Mouse (Mus musculus) heart, postnatal 36 days (tissue): ENCODE measurements at regions not wholly inside any gene's neighbourhood (a gene's known extent, or its start where the extent isn't known, plus 50 kb on each side); places are given as distances from the start of the nearest gene placed in this dataset.

Source experiments
- DNase-seq, 2 experiments: peaks; one replicate each; pipeline ENCODE4 v3.0.0; 2021 to 2022
- intact Hi-C: fragments of 180-260 bp; cut with DNase I; formaldehyde crosslinking; loops from one replicate; pipeline ENCODE4 v1.15.1; 2025

DNA sequence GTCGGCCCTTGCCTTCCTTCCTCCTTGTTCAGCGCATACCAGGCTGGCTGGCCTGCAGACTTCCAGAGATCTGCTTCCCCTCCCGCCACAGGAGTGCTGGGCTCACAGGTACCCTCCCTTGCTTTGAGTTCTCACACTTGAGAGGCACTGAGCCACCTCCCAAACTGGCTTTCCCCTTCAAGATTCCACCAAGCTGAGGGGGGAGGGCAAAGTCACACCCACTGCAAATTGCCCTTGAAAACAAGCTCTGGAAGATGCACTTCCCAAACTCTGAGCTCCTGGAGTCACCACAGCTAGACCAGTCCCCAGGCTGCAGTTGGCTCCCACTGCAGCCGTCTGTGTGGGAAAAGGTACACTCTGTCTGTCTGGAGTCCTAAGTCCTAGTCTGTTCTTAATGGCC lies 142.1 kb upstream of the Slc22a12 start:
- no peak for DNase-seq
- intact Hi-C loops = no loop called here

DNA sequence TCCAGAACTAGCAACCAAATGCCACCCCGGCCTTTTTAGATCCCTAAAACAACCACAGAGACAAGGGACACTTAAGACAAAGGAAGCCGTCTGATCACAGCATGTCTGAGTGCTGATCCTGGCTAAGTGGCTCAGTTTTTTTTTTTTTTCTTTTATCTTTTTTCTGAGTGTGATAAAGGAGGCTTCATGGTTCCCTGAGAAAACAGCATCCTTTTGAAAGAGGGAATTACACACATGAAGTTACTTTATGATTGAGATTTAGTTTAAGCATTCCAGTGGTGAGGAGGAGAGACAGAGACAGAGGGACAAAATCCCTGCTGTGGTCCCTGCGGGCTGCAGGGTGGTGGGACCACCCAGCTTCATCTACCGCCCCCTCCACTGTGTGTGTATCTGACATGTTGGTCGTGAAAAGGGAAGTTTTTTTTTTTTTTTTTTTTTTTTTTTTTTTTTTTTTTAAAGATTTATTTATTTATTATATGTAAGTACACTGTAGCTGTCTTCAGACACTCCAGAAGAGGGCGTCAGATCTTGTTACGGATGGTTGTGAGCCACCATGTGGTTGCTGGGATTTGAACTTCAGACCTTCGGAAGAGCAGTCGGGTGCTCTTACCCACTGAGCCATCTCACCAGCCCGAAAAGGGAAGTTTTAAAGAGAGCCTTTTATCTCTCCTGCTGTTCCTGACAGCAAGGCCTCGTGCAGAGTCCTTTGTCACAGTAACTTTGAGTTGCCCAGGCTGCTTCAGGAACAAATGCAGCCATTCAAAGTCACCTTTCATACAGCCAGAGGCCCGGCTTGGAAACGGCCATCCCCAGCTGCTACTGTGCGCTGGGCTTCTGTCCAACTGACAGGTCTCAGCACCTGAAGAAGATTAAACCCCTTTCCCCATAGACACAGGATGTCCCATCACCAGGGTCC lies 136.8 kb upstream of the Slc22a12 start:
- DNase-seq = no peak
- intact Hi-C loops = no loop called here

DNA sequence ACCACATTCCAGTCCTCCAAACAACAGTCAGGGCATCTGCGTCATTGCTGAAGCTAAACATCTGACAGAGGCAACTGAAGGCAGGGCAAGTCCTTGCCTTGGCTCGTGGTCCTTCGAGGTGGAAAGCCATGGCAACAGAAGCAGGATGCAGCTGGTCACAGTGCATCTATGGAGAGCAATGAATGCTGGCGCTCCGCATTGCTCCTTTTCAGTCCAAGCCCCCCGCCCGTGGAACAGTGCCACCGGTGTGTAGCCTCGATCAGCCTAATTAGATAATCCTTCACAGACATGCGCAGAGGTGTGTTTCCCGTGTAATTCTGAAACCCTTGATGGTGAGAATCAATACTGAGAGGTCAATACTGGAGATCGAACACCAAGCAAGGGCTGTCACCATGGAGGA lies 134.7 kb upstream of the Slc22a12 start:
- intact Hi-C loops = no loop called here
- DNase-seq = no peak

DNA sequence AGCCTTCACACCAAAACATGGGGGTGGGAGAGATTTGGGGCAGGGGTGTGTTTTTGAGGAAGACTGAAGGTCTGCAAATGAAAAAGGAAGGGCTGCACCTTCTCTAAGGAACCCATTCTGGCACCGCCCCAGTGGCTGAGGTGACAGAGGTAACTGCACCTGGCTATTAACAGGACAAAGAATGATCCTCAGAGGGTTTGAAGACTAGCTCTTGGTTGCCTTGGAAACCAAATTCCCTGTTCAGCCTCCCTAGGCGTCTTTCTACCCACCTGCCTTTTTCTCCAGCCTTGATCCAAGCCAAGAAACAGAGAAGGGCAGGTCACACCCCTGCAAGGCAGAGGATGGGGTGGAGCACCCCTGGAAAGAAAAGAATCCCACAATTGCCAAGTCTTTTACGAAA lies 132.8 kb upstream of the Slc22a12 start:
- no peak for DNase-seq
- intact Hi-C loops = no loop called here

DNA sequence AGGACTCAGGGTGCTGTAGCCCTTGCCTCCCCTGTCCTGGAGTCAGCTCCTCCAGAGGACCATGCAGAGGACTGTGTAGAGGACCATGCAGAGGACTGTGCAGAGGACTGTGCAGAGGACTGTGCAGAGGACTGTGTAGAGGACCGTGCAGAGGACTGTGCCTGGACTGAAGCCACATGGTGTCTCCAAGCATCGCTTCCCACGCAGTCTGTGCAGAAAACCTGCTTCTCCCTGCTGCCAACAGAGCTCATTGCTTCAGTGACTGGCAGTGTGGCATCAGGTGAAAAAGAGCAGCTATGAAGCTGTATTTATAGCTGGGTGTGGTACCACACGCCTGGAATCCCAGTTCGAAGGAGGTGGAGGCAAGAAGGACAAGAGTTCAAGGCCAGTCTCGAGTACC lies 128.9 kb upstream of the Slc22a12 start:
- no peak for DNase-seq
- intact Hi-C loops = no loop called here

DNA sequence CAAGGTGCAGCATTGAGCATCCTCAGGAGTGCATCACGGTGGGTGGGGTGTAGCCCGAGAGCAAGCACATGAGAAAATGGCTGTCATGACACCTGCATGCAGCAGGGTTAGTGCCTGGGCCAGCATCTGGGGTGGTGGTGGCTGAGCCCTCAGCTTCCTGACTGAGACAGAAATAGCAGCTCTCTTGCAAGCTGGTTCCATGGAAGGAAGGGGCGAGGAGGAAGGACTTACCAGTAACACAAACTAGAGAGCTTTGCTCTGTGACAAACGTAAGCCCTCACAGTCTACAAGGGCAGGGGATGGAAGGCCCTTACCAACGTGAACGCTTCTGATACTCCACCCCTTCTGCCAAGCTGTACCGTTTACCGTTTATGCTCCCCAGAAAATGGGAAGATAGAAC lies 127.0 kb upstream of the Slc22a12 start:
- DNase-seq = no peak
- intact Hi-C loops = no loop called here

DNA sequence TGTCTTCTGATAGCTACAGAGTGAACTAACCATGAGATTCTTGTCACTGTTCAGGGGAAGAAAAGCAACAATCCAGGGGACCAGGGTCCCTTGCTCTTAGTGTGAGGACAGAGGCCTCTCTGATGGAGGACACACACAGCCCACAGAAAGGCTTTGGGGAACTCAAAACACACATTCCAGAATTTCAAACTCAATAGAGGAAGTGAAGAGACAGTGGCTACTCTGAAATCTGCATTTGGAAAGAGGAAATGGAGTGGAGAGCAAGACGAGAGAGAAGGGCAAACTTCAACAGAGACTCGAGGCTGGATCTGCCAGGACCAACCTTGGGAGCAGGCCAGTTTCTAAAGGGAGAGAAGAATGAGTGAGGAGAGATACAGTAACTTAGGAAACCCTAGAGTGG lies 125.7 kb upstream of the Slc22a12 start:
- intact Hi-C loops = no loop called here
- DNase-seq = no peak

DNA sequence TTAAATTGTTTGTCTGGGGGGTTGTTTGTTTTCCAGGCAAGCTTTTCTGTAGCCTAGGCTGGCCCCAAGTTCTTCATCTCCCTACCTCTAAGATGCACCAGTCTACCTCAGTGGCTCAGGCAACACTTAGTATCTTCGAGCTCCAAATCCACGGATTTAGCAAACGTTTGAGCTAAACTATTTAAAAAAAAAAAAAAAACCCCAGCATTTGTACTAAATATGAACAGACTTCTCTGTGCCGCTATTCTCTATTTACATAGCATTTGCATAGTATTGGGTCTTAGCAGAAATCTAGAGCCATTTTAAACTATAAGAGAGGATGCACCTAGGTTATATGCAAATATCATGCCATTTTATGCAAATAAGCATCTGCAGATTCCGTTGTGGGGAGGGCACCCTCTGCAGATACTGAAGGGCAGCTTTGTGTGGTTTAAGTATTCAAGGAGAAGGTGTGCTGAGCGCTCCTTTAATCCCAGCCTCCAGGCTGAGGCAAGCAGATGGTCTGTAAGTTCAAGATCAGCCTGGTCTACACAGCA lies 123.4 kb upstream of the Slc22a12 start:
- no peak for DNase-seq
- intact Hi-C loops = no loop called here

DNA sequence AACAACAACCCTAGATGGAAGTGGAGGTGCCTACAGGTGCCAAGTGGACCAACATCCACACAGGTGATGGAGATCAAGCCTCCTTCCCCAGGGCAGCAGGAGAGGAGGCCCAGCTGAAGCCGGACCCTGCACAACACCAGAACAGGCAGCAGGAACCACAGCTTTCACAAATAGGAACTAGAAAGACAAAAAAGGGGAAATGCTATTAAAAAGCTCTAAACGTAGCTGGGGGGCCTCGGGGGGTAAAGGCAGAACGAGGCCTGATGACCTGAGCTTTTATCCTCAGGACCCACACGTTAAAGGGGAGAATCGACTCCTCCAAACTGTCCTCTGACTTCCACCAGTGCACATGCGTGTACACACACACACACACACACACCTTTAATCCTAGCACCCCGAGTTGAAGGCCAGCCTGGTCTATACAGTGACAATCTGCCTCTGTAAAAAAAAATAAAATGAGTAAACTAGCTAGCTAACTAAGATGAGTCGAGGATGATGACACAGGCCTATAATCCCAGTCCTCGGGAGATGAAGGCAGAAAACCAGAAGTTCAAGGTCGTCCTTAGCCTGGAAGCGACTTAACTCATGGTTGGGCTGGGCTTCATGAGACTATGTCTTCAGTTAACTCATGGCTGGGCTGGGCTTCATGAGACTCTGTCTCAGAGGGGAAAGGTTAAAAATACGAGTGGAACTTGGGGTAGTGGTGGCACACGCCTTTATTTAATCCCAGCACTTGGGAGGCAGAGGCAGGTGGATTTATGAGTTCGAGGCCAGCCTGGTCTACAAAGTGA lies 122.6 kb upstream of the Slc22a12 start:
- intact Hi-C loops = no loop called here
- DNase-seq = no peak

DNA sequence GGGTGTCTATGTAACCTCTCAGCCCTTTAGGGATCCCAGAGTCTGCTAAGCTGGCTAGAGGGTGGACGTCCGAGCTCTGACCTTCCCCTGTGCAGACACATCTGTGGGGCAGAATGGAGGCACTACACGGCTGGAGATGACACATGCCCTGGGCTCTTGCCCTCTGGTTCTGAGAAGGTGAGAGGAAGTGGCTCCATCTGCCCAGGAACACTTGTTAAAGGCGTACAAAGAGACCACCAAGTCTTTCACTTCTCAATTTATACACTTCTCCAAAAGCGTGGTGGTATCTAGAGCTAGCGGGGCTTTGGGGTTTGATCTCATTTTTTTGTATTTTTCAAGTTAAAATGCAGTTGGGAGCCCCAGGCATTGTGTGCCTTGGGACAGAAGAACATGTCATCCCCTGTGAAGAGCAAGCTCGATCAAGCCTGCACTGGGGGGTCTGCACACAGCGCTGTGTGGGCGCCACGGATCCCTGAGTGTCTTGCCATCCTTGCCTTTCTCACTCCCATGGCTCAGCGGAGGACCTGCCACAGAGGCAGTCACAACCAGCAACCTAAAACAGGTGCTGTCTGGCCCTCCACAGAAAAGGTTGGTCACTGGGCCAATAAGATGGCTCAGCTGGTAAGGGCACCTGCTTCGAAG lies 121.6 kb upstream of the Slc22a12 start:
- intact Hi-C loops = loop anchor here (5.0 kb wide), 1 partner anchor 87 kb away; no protein-coding TSS in a partner anchor
- DNase-seq = no peak

DNA sequence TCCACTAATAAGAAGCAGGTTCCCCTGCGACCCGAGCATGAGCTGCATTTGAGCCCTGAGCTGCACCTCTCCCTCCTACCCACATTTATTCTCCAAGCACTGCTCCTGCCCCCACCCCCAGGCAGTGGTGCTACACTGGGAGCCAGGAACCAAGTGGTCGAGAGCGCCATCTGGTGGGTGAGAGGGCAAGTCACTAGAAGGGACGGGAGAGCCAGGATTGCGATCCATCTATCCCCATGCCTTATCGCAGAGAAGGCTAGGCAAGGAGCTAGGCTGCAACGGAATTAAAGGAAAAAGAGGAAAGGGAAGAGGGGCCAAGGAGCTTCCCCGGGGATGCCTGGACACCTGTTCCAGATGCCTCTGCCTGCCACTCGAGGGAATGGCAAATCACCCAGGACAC lies 120.6 kb upstream of the Slc22a12 start:
- peak; percentile 81 to 86 for DNase-seq
- intact Hi-C loops = loop anchor here (1.0 to 5.0 kb wide), 2 partner anchors 86 to 174 kb away; no protein-coding TSS in a partner anchor

DNA sequence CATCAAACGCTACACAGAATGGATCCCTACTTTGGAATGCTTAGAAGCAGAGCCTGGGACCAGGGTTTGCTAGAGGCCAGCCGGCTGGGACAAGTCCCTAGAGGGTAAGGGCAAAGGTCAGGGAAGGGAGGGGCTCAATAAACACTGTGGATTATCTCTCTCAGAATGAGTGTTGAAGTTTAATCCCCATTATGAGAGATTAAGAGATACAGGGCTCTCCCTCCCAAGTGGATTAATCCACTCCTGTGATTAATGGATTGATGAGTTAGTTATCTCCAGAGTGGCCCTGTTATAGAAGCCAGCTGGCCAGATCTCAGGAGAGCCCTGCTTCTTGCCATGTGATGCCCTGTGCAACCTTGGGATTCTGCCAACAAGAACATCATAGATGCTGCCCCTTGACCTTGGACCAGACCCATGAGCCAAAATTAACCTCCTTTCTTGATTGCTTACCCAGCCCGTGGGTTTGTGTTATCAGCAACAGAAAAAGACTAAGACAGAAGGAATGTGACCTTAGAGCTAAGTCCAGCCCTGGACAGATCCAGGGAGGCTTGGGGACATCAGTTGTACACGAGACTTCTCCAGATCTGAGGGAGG lies 119.6 kb upstream of the Slc22a12 start:
- DNase-seq = no peak
- intact Hi-C loops = loop anchor here (5.0 kb wide), 1 partner anchor 85 kb away; no protein-coding TSS in a partner anchor

DNA sequence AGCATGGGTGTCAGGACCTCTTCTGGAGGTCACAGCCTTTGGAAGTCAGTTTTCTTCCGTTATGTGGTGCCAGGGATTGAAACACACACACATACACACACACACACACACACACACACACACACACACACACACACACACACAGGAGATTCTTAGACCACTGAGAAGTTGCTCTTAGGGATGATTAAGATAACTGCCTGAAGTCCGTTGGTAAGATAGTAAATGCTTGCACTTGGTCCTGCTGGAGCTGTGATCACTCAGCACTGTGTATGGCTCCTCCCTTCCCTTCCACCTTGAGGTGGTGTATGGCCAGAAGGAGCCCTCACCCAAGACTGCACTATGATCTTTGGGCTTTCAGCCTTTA lies 118.7 kb upstream of the Slc22a12 start:
- intact Hi-C loops = loop anchor here (5.0 kb wide), 1 partner anchor 84 kb away; no protein-coding TSS in a partner anchor
- no peak for DNase-seq

DNA sequence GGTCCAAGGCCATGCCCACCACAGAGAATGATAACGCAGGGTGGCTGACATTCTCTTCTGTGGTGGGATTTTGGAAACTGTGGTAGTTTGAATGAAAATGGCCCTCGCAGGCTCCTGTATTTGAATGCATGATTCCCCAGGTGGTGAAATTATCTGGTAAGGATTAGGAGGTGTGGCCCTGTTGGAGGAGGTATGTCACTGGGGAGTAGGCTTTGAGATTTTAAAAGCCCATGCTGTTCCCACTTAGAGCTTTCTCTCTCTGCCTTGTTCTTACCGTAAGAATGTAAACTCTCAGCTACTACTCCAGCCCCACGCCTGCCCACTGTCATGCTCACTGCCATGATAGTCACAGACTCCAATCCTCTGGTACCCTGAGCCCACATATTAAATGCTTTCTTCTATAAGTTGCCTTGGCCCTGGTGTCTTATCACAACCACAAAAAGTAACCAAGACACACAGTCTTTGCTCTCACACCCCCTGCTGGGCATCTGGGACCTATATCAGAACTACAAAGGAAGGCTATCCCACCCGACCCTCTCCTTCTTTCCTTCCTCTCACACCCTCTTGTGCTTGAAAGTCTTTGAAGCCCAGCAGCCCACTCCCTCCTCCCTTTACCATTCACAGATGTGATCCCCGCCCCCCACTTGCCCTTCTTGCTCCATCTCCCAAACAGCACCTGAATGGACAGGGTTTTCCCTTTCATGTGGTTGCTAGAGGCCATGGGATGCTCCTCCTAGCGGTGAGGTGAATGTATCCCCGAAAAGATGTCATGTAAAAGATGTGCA lies 118.1 kb upstream of the Slc22a12 start:
- intact Hi-C loops = loop anchor here (5.0 kb wide), 1 partner anchor 84 kb away; no protein-coding TSS in a partner anchor
- DNase-seq = no peak

DNA sequence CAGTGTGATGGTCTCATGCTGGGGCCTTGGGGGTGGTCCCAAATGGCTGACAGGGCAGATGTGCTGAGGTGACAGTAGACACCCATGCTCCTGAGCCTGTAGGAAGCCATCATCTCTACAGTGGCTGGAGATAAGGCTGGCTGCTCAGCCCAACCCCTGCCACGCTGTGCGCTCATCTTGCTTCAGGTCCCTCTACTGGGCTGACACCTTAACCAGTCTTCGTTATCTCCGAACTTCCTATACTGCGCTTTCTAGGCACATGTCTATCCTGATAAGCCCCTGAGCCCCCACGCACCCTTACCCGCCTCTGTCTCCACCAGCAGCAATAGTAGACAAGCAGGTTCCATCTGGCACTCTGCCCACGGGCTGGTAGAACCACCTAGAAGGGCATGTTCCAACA lies 117.3 kb upstream of the Slc22a12 start:
- intact Hi-C loops = loop anchor here (5.0 kb wide), 1 partner anchor 83 kb away; no protein-coding TSS in a partner anchor
- no peak for DNase-seq

DNA sequence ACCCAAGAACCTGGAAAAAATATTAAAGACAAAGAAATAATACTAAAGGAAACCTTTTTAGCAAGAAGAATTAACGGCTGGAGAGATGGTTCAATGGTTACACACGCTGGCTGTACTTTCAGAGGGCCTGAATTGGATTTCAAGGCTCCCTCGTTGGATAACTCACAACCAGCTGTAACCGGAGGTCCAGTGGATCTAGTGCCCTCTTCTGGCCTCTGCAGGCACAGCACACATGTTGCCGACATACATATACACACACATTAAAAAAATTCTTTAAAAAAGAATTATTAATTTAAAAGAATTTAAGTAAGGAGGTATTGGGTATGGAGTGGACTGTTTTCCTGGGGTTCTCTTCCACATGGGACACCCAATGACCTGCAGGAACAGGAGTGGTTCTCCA lies 111.7 kb upstream of the Slc22a12 start:
- intact Hi-C loops = no loop called here
- no peak for DNase-seq

DNA sequence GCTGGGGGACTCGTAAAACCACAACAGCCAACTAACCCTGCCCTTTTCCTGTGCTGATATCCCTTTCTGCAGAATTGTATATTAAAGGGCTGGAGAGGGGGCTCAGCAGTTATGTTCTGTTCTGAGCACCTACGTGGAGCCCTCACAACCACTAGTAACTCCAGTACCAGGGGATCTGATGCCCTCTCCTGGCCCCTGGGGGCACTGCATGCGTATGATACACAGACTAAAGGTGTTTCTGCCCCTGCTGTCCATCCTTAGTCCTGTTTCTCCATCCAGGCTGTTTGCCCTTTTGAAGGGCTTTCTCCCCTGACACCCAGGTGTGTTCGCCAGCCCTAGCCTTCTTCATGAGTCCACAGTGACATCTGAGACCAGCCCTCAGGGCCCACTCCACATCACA lies 109.9 kb upstream of the Slc22a12 start:
- peak in 1 of 2 experiments; percentile 10 for DNase-seq

DNA sequence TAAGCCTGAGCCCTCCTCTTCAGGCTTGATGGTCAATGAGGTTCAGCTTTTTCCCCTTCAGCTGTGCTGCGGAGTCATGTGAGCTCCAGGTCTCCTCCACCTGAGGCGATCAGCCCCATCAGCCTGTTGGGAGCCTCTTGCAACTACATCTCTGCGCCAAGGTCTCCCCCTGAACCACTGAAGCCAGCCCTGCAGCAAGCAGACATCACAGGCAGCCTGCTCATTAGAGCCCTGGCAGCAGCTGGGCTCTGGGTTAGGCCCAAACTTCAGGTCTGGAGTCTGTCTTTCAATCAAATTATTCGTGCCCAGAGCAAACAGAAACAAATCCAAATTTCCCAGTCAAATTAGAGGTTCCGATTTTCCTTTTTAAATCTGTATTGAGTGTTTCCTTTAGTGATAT lies 108.4 kb upstream of the Slc22a12 start:
- intact Hi-C loops = no loop called here
- no peak for DNase-seq

More for the DNA sequence above, 109.9 kb upstream of the Slc22a12 start:
- intact Hi-C loops = no loop called here

DNA sequence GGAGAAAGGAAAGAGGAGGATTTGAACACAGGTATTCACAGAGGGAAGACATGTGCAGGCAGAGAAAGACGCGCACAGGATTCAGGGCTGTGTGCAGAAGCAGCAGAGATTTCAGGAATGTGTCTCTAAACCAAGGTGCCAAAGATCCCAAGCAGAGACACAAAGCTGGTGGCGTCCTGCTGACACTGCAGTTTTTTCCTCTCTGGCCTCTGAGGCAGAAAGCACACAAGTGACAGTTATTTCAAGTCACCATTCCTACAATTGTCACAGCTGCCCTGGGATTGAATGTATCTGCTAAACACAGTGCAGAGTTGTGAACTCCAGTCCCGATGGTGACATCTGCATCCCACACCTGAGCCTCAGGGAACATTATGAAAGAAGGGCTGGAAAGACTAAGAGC lies 107.1 kb upstream of the Slc22a12 start:
- no peak for DNase-seq
- intact Hi-C loops = no loop called here

DNA sequence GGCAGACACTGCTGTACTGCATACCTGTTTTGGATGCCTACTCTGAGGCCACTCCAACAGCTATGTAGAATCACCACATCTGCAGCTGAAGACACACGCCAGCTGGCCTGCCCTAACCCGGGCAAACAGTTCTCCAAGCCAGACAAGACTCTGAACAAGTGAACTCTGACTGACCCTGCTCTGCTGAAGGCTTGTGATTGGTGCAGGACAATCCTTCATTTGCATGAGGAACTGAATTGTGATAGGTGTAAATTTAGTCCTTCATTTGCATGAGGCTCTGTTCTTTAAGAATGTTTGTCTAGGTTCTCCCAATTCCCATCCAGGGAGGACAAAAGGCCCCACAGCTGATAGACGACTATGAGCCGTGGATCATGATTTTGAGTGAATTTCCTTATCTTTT lies 104.9 kb upstream of the Slc22a12 start:
- DNase-seq = no peak
- intact Hi-C loops = no loop called here
